Mouse (Mus musculus): ENCODE measurements around the gene Polr2j. TPM values are rescaled to one million over a fixed set of nuclear protein-coding genes. Genes with fewer than 3 reads are reported as not detected.

Polr2j gene
- polyA plus RNA-seq, 1 experiment, result 89.4 TPM

DNA sequence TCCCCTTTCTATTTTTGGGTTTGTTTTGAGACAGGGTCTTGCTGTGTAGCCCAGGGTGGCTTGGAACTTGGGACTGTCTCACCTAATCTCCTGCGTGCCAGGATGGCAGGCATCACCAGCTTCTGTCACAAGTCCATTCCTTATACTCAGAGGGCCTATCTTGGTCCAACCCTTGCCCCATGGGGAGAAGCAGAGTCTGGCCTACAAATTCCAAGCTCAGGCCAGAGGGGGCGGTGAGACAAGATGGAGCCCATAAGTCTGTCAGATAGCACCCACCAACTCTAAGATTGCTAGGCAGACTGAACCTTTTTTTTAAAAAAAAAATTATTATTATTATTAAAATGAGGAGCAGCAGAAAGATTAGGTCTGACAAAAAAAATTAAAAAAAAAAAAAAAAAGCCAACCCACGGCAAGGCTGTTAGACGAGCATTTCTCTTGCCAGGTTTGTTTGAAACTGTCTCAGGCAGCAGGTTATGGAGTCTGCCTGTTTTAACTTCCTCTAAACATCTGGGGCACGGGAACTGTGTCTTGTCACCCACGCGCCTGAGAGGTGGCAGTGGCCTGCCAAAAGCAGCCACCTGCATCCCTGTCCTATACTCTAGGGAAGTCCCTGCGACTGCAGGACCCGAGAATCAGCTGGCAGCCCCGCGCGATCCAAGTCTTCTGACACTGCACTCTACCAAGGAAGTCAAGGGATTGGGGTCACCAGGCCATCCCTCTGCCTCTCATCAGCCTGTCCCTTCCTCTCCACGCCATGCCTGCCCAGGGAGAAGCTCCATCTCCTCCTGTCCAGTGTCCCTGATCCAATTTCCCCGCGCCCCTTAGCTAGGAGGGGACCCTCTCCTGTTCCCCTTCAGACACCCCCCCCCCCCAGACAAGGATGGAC lies 53.4 kb downstream of the Polr2j start:
- peak; percentile 72 for DNase-seq
- no peaks in the 10 kb centered on the region for H3K27me3 ChIP-seq (ENCODE audit: control insufficient read depth, insufficient read depth, low read length)
- peaks cover 21% of the 10 kb centered on the region for H3K36me3 ChIP-seq (ENCODE audit: control insufficient read depth, insufficient read depth, low read length)
- H3K27ac ChIP-seq (ENCODE audit: control insufficient read depth, insufficient read depth, low read length), result peak overlapping the region; percentile 97
- TF ChIP-seq POLR2A (IDR thresholded peaks at IDR 0.05; ENCODE audit: control insufficient read depth, extremely low read depth, insufficient read depth, low read length, poor library complexity), result no peak
- H3K4me3 ChIP-seq (ENCODE audit: control insufficient read depth, insufficient read depth, low read length), result peak overlapping the region; percentile 90
- H3K4me1 ChIP-seq (replicated peaks; ENCODE audit: control insufficient read depth, insufficient read depth, low read length), result peaks cover 44% of the 10 kb centered on the region
- WGBS, result 9% methylated on average over 15 of the region's 15 CpGs

DNA sequence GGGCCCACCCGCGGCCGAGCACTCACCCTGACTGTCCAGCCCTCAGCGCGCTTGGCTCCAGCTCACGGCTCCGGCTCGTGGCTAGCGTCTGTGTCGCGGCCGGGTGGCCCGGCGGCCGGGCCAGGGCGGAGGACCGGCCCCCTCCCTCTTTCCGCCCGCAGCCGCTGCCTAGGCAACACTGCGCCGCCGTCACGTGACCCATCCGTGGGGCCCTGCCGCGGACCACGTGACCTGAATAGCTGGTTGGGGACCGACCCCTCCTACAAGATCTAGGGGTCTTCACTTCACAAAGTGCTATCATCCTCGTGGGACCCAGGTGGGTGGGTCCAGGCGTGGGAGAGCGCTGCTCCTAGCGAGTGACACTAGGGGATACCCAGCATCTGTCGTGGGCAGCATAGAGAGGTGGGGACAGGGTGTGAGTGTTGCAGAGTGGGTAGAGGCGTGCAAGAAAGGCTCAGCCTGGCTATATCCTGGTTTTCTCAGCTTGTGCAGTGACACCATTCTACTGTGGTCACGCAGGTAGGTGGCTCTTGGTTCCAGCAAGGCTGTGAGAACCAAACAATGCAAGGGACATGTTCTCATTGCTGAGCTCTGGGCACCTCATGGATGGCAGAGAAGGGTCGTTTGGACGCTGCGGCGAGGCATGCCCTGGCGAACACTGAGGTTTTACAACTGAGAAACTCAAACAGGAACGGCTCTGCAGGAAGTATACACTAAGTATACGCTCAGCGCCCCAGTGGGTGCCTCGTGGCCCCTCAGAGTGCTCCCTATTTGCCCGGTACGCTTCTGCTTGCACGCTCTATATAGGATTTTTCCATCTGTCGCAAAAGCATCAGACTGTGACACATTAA lies 54.3 kb downstream of the Polr2j start, which contains the start of gene Orai2:
Gene Orai2 (minus strand): TSS at position 202 of the 851 bp plus-strand sequence.
- WGBS, result under 1% methylated on average over 49 of the region's 49 CpGs
- TF ChIP-seq CTCF (IDR thresholded peaks at IDR 0.05; ENCODE audit: borderline replicate concordance, control insufficient read depth, extremely low read depth, insufficient read depth, low read length, poor library complexity) (0 out of 2 replicates have a peak, but pooled peaks have one; percentile 5), POLR2A (IDR thresholded peaks at IDR 0.05; ENCODE audit: control insufficient read depth, extremely low read depth, insufficient read depth, low read length, poor library complexity) (peak; percentile 52)
- DNase-seq, result peak; percentile 93
- Histone ChIP-seq H3K36me3 (ENCODE audit: control insufficient read depth, insufficient read depth, low read length) (peaks cover 16% of the 10 kb centered on the region; the same call in 1 of the 2 replicates), H3K4me1 (replicated peaks; ENCODE audit: control insufficient read depth, insufficient read depth, low read length) (peaks cover 44% of the 10 kb centered on the region), H3K27ac (ENCODE audit: control insufficient read depth, insufficient read depth, low read length) (peak within 1 kb of the TSS; percentile 97), H3K27me3 (ENCODE audit: control insufficient read depth, insufficient read depth, low read length) (no peaks in the 10 kb centered on the region), H3K4me3 (ENCODE audit: control insufficient read depth, insufficient read depth, low read length) (peak within 1 kb of the TSS; percentile 90)

GRCm38 (mm10) chr5:136171363-136172341 lies 55.2 kb downstream of the Polr2j start:
- Histone ChIP-seq H3K4me1 (replicated peaks; ENCODE audit: control insufficient read depth, insufficient read depth, low read length) (peaks cover 44% of the 10 kb centered on the region), H3K27ac (ENCODE audit: control insufficient read depth, insufficient read depth, low read length) (peak overlapping the region; percentile 97), H3K36me3 (ENCODE audit: control insufficient read depth, insufficient read depth, low read length) (peaks cover 11% of the 10 kb centered on the region; the same call in 1 of the 2 replicates), H3K27me3 (ENCODE audit: control insufficient read depth, insufficient read depth, low read length) (no peaks in the 10 kb centered on the region), H3K4me3 (ENCODE audit: control insufficient read depth, insufficient read depth, low read length) (peak overlapping the region; percentile 90)
- DNase-seq, result peak; percentile 37
- WGBS, result 16% methylated on average over 17 of the region's 17 CpGs
- TF ChIP-seq CTCF (IDR thresholded peaks at IDR 0.05; ENCODE audit: borderline replicate concordance, control insufficient read depth, extremely low read depth, insufficient read depth, low read length, poor library complexity) (no peak), POLR2A (IDR thresholded peaks at IDR 0.05; ENCODE audit: control insufficient read depth, extremely low read depth, insufficient read depth, low read length, poor library complexity) (no peak)

Other genes starting within 250 kb of the Polr2j start
- gene Hspb1, start 228.7 kb upstream of the Polr2j start, polyA plus RNA-seq (2012; rRNA removed), result 73.6 and 96.8 TPM in 2 replicates
- gene Ywhag, start 182.0 kb upstream of the Polr2j start, polyA plus RNA-seq (2012; rRNA removed), result 56.5 and 73.5 TPM in 2 replicates
- 3.9 and 4.7 TPM in 2 replicates for gene Ssc4d, start 142.1 kb upstream of the Polr2j start, polyA plus RNA-seq (2012; rRNA removed)
- gene Zp3, start 136.5 kb upstream of the Polr2j start, polyA plus RNA-seq (2012; rRNA removed), result 0.52 and 1.1 TPM in 2 replicates
- gene Dtx2, start 121.8 kb upstream of the Polr2j start, polyA plus RNA-seq (2012; rRNA removed), result 75.3 and 78.8 TPM in 2 replicates
- 6.1 and 16.1 TPM in 2 replicates for gene Upk3b, start 78.1 kb upstream of the Polr2j start, polyA plus RNA-seq (2012; rRNA removed)
- 0.64 and 1.3 TPM in 2 replicates for gene Upk3bl, start 62.1 kb upstream of the Polr2j start, polyA plus RNA-seq (2012; rRNA removed)
- 30.9 and 37.5 TPM in 2 replicates for gene Rasa4, start 32.7 kb upstream of the Polr2j start, polyA plus RNA-seq (2012; rRNA removed)
- 136 and 138 TPM in 2 replicates for gene Lrwd1, start 19.4 kb downstream of the Polr2j start, polyA plus RNA-seq (2012; rRNA removed)
- gene Alkbh4, start 19.5 kb downstream of the Polr2j start, polyA plus RNA-seq (2012; rRNA removed), result 54.2 and 55.2 TPM in 2 replicates
- gene Orai2, start 54.1 kb downstream of the Polr2j start, polyA plus RNA-seq (2012; rRNA removed), result 276 and 292 TPM in 2 replicates
- 15.9 and 20.7 TPM in 2 replicates for gene Prkrip1, start 82.3 kb downstream of the Polr2j start, polyA plus RNA-seq (2012; rRNA removed)
- gene Sh2b2, start 129.9 kb downstream of the Polr2j start, polyA plus RNA-seq (2012; rRNA removed), result 16.1 and 20.7 TPM in 2 replicates